Mouse (Mus musculus) heart, adult 2 months (tissue): ENCODE measurements at regions not wholly inside any gene's neighbourhood (a gene's known extent, or its start where the extent isn't known, plus 50 kb on each side); places are given as distances from the start of the nearest gene placed in this dataset.

Source experiments
- CTCF ChIP-seq: fragments of 200-600 bp; IDR thresholded peaks from 2 replicates; pipeline ENCODE4 v1.8.1; 2022; ENCODE audit warnings: antibody characterized with exemption, mild to moderate bottlenecking, moderate library complexity
- EP300 ChIP-seq: fragments of 200-500 bp; IDR thresholded peaks from 2 replicates; pipeline ENCODE4 v1.6.1; 2011; ENCODE audit warnings: low read depth, low read length, control low read depth; ENCODE audit not compliant: insufficient read depth
- POLR2A ChIP-seq: fragments of 200-500 bp; IDR thresholded peaks from 2 replicates; pipeline ENCODE4 v1.6.1; 2011; ENCODE audit warnings: mild to moderate bottlenecking, low read depth, low read length, control low read depth; ENCODE audit not compliant: insufficient read depth

DNA sequence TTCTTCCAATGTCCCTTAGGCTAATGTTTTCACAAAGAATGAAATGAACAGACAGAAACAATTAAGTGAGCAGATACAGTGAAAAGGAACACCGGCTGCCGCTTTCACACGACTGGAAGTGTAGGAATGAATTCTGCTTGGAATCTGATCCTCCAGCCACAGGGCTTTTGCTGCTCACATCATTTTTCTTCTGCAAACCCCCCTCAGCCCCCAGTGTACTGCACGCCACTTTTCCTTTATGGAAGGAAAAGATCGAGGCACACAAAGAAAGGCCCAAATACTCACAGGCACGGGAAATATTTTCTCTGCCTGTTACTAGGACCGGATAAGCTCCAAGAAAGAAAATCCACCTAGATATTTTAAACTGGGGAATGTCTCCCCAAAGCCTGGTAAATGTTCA lies 452.5 kb upstream of the Ubash3b start:
- no peak for TF ChIP-seq POLR2A
- TF ChIP-seq CTCF = no peak
- no peak for TF ChIP-seq EP300
